Mouse (Mus musculus): ENCODE data around the gene Ugt1a5.
"Not testable (repeated sequence)": the region's sequence is repeated elsewhere in the genome, so short reads cannot be mapped to it uniquely, and the experiment has no call there.

Gene Ugt1a5

GRCm38 (mm10) chr1:88165711-88166110 is at the start of gene Ugt1a5:
TSS of gene Ugt1a5 (plus strand) at chr1:88166012.
- no peak for DNase-seq

GRCm38 (mm10) chr1:88120550-88120949 is 45.3 kb upstream of the Ugt1a5 start:
- DNase-seq: not testable (repeated sequence)

GRCm38 (mm10) chr1:88121521-88121920 is 44.3 kb upstream of the Ugt1a5 start:
- peak; percentile 54 for DNase-seq

- not testable (repeated sequence) for DNase-seq
Observed at GRCm38 (mm10) chr1:88125827-88126360, 39.9 kb upstream of the Ugt1a5 start.

GRCm38 (mm10) chr1:88129091-88129490 is 36.7 kb upstream of the Ugt1a5 start:
- not testable (repeated sequence) for DNase-seq

GRCm38 (mm10) chr1:88130223-88130622 is 35.6 kb upstream of the Ugt1a5 start:
- DNase-seq: not testable (repeated sequence)

GRCm38 (mm10) chr1:88133908-88134456 is 31.8 kb upstream of the Ugt1a5 start:
- DNase-seq: no peak

- DNase-seq: peak; percentile 41
Observed at GRCm38 (mm10) chr1:88134457-88135011, 31.3 kb upstream of the Ugt1a5 start, which contains the start of gene Ugt1a6a. TSS of gene Ugt1a6a (plus strand) at chr1:88134809.

GRCm38 (mm10) chr1:88135229-88135904 is 30.4 kb upstream of the Ugt1a5 start:
- not testable (repeated sequence) for DNase-seq

GRCm38 (mm10) chr1:88136646-88137045 is 29.2 kb upstream of the Ugt1a5 start:
- no peak for DNase-seq

- DNase-seq: no peak
Observed at GRCm38 (mm10) chr1:88137264-88137663, 28.5 kb upstream of the Ugt1a5 start.

- no peak for DNase-seq
Observed at GRCm38 (mm10) chr1:88138145-88138544, 27.7 kb upstream of the Ugt1a5 start.

- peak; percentile 65 for DNase-seq
Observed at GRCm38 (mm10) chr1:88140492-88140891, 25.3 kb upstream of the Ugt1a5 start.

- peak; percentile 50 for DNase-seq
Observed at GRCm38 (mm10) chr1:88143966-88144675, 21.7 kb upstream of the Ugt1a5 start.

- not testable (repeated sequence) for DNase-seq
Observed at GRCm38 (mm10) chr1:88145278-88145677, 20.5 kb upstream of the Ugt1a5 start.

GRCm38 (mm10) chr1:88150133-88150532 is 15.7 kb upstream of the Ugt1a5 start:
- DNase-seq: not testable (repeated sequence)

- DNase-seq: no peak
Observed at GRCm38 (mm10) chr1:88158430-88158829, 7.4 kb upstream of the Ugt1a5 start.

GRCm38 (mm10) chr1:88172190-88172589 is 6.4 kb downstream of the Ugt1a5 start:
- not testable (repeated sequence) for DNase-seq

GRCm38 (mm10) chr1:88179657-88180056 is 13.8 kb downstream of the Ugt1a5 start:
- peak; percentile 29 for DNase-seq

- DNase-seq: no peak
Observed at GRCm38 (mm10) chr1:88186325-88186935, 20.6 kb downstream of the Ugt1a5 start.

GRCm38 (mm10) chr1:88192136-88192535 is 26.3 kb downstream of the Ugt1a5 start:
- DNase-seq: no peak

- DNase-seq: peak; percentile 86
Observed at GRCm38 (mm10) chr1:88195687-88196086, 29.9 kb downstream of the Ugt1a5 start.

GRCm38 (mm10) chr1:88197443-88197842 is 31.6 kb downstream of the Ugt1a5 start:
- no peak for DNase-seq

Measured in kidney, adult 11 months (tissue).